Mouse (Mus musculus) cerebellum, adult 18-20 months (tissue): ENCODE results near the gene Nrxn2.
A peak's percentile ranks its signal among the peaks of the same experiment; 100 is the strongest.

Source experiments
- DNase-seq, 2 experiments: peaks; one replicate each; pipeline ENCODE4 v3.0.0; 2021

The Nrxn2 gene

DNA sequence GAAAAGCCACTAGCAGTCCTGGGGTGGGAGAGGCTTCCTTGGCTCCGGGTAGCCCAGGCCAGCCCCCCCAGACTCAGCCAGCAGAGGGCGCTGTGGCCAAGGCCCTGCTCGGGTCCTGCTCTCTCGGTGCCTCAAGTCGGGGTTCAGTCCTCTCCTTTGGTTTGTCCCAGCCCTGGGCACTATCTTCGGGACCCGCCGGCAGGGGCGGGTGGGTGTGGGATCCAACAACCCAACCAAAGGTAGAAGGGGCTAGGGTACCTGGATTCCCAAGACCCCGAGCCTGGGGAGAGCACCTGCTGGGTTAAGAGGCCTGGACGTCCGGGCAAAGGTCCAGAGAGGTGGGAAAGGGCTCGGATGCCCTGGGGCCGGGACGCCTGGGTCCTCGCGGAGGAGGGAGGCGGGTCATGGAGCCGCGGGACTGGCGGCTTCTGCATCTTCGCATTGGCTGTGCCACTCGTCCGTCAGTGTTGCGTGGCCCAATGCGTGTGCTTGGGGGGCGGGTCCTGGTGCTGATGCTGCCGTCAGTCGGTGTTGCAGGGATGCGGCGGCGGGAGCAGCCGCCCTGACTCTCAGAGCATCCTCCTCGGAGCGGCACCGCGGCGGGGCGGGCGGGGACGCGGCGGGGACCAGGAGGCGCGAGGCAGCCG lies at the start of gene Nrxn2:
Gene Nrxn2 (plus strand): TSS at position 499 of the 647 bp plus-strand sequence.
- peak; percentile 96 to 98 for DNase-seq

DNA sequence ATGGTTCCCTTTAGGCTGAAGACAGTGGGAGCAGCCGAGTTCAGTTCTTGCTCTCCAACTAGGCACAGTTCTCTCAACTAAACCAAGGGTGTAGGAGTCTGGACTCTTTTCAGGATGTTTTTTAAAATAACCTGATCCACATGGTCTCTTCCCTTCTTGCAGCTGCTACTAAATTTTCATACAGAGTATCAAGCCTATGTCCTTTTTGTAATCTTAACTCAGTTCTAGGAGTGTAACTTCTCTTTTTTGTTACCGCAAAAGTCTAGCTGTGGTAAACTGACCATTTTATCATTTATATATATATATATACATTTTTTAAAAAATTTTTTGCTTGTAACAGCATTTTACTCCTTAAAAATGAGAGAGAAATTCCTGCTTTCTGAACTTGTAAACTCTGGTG lies 48.4 kb upstream of the Nrxn2 start:
- no peak for DNase-seq

DNA sequence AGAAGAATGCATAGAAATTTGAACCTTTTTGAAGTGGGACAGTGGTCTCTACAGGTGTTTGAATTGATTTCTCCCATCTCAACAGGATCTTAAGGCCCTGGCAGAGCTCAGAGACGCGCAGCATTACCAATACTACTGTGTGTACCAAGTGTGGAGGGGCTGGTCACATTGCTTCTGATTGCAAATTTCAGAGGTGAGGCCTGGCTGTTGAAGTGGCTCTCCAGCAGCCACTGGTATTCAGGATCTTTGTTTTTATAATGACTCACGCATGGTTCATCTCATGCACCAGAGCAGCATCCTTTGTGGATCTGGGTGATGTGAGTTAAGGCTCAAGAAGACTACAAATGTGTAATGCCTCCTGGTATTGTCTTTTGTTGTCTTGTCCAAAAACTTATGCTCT lies 46.1 kb upstream of the Nrxn2 start:
- DNase-seq: no peak

DNA sequence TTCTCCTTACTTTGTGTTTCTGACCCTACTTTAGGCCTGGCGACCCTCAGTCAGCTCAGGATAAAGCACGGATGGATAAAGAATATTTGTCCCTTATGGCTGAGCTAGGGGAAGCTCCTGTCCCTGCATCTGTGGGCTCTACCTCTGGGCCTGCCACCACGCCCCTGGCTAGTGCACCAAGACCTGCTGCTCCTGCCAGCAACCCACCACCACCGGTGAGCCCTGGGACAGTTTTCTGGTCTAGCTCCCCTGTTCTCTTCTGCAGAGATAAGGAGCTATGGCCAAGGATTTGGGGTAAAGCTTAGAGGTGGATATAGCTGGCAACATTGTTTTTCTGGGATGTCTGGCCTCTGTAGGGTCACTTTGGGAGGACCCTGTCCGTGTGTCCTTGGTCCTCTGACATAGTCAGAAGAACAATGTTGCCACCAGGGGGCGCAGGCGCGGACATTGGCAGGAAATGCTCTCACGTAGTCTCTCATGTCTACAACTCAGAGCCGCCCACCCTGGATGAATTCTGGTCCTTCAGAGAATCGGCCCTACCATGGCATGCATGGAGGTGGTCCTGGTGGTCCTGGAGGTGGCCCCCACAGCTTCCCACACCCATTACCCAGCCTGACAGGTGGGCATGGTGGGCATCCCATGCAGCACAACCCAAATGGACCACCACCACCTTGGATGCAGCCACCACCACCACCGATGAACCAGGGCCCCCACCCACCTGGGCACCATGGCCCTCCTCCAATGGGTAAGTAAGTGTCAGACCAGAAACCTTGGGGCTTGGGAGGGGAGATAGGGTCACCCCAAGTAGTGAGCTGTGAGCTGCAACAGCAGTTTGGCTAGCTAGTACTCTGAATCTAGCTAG lies 44.8 kb upstream of the Nrxn2 start:
- peak; percentile 80 to 87 for DNase-seq

DNA sequence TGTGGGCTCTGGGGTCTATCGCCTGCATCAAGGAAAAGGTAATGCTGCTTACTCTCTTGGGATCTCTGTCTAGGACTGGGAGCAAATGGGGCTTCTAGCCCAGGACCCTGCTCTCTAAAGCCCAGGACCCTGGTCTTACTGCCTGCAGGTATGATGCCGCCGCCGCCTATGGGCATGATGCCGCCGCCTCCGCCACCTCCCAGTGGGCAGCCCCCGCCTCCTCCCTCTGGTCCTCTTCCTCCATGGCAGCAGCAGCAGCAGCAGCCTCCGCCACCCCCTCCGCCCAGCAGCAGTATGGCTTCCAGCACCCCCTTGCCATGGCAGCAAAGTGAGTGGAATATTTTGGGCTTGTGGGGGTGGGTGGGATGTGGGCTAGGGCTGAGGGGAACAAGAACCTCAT lies 44.0 kb upstream of the Nrxn2 start:
- DNase-seq: no peak

DNA sequence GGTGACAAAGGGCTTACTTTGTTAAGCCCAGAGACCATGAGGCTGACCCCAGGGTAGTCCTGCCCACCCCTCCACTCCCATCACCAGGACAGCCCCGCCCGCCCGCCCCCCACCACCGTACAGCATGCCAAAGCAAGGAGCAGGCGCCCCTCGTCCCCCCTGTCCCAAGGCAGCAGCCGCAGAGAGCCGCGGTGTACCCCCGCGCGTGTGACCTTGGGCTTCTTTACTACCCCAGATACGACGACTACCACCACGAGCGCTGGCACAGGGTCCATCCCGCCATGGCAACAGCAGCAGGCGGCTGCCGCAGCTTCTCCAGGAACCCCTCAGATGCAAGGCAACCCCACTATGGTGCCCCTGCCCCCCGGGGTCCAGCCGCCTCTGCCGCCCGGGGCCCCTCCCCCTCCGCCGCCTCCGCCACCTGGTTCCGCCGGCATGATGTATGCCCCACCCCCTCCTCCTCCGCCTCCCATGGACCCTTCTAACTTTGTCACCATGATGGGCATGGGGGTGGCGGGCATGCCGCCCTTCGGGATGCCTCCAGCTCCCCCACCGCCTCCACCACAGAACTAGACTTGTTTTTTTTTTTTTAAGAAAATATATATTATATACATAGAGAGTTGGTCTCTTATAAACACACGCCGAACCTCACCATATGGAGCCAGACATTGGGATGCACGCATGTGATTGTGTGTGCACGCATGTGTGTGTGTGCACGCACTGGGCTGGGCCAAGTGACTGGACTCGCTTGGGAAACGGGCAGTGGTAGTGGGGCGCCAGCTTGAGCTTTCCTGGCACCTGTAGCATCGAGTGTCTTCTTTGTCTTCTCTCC lies 42.9 kb upstream of the Nrxn2 start:
- no peak for DNase-seq

DNA sequence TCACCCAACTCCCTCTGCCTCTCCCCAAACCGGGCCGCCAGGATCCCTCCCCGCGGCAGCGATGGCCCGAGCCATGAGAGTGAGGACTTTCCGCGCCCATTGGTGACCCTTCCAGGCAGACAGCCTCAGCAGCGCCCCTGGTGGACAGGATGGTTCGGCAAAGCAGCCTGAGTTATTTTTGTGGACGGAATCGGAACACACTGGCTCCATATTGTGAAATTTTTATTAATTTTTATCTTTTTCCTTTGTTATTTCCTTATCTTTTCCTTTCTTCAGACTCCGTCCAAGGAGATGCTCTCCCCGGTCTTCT lies 42.3 kb upstream of the Nrxn2 start:
- peak; percentile 73 to 81 for DNase-seq

DNA sequence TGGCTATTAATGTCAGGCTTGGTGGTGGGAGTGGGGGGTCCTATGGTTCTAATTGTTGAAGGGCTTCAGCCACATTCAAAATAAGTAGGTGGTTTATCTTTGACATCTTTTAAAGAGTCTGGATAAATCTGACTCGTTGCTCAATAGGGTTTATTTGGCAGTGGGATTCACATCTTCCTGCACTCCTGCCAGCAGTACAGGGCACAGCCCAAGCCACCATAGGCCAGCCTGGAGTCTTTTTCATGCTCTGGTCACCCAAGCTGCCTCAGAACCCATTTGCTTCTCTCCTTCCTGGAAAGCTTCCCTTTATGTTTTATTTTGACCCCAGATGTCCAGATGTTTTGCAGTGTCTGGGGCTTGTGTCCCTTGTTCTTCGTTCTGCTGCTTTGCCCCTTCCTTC lies 41.9 kb upstream of the Nrxn2 start:
- DNase-seq: no peak

DNA sequence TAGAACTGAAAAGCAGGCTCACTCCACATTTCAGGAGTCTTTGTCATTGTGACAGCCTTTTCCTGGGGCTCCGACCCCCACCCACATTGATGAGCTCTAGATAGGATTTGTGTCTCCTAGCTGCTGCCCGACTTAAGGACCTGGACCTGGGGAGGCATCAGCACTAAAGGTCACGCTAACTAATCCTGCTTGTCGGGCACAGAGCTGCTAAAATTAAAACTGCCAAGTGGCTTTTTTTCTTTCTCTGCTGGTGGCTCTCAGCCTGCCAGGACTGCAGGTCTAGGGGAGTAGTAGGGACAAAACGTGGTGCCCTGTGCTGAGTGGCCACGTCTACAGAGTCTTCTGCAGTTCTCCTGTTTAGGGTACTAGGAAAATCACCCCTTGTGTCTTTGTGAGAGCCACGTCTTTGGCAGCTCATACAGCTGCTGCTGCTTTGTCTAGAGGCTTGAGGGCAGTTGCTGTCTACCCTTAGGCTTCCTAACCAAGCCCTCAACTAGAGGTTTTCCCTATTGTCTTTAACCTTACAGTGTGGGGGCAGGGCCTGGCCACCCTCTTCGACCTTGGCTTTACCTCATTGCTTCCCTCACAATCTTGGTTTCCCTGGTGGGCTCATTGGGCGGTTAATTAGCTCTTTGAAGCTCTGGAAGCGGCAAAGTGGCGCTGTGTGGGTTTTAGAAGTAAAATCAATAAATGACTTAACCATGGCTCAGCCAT lies 41.0 kb upstream of the Nrxn2 start:
- no peak for DNase-seq

DNA sequence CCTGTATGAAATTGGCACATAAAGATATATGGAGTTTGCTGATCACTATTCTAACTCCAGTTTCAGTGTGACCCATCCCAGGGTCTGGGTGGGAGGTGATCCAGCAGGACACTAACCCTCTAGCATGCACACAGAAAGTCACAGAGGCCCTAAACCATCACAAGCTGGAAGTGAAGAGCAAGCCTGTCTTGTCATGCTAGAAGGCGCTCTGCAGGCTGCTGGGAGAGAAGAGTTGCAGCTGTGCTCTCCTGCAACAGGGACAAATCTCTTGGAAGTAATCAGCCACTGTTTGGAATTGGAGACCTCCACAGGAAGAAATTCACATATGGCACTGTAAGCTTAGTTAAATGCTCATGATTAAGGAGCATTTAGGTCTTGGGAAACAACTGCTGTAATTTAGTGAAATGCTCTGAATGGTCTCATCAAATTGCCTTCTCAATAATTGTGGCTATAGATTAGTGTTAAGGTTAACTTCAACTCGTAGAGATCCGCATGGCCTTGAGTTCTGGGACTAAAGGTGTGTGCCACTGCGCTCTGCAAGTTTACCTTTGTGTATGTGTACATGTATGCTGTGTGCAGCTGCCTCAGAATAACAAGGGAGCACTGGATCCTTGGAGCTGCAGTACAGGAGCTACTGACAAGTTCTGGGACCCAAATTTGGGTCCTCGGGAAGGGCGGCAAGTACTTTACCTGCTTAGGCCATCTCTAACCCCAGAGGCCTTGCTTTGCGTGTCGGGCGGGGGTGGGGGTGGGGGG lies 37.9 kb upstream of the Nrxn2 start:
- DNase-seq: no peak

DNA sequence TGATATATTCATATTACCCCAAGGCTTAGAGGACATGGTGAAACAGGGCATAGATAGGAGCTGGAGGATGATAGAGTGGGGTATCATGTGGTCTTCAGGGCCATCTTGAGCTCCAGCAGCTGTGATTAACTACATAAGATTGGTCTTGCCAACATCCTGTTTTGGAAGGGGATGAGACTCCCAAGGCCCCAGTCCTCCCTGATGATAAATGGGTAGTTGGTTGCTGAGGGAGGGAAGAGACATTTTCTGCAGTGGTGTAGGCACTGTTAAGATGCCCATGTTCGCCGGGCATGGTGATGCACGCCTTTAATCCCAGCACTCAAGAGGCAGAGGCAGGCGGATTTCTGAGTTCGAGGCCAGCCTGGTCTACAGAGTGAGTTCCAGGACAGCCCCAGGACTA lies 37.3 kb upstream of the Nrxn2 start:
- DNase-seq: no peak

DNA sequence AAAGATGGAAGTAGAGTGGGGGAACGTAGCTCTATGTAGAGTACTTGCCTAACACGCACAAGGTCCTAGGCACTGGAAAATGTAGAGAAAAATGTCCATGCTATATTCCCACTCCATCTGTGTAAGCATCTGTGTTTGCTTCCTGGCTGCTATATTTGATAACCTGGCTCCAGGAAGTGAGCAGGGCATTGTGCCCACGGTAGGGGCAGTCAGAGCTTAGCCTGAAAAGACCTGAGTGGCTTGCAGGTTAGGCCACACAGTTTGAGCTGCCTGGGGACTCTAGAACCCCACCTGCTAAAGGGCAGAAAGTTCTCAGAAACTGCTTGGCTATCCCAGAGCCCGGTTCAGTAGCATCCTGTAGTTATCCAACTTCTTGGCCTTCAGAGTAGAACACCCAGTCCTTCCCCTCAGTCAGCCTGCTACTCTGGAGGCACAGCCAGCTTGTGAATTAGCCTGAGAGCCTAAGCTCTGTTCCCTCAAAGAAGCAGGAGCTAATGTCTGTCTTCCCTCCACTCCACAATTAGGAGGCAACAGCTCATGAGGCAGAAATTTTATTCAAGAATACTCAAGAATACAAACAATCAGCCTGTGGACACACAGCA lies 36.1 kb upstream of the Nrxn2 start:
- peak; percentile 75 to 78 for DNase-seq

DNA sequence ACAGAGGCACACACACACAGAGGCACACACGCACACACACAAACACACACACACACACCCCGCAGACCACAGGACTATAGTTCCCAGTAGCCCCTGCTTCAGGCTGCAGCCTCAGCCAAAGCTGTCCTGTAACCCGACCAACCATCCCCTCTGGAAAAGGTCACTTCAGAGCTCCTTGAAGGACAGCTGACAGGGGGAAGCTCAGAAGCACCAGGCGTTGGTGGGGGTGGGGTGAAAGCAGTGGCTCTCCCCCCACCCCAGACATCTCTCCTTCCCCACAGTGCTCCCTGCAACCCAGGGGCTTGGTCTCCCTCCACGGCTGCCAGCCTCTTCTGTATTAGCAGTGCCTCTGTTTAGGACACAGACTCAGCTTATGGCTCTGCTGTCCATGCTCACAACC lies 35.1 kb upstream of the Nrxn2 start:
- DNase-seq: no peak

DNA sequence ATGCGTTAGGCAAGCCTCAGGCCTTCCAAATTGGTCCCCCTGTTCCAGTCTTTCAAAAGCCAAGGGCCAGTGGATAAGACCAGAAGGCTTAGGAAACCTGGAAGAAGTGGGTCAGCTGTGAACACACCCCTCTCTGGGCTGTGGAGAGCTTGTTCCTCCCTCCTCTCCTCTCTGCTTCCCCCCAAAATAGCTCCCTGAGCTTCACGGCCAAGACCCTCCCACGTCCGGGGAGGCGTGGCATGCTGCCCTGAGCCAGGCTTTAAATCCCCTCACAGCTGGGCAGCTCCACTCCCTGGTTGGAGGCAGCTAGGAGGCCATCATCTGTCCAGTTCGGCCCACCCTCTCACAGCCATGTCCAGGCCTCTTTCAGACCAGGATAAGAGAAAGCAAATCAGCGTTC lies 34.4 kb upstream of the Nrxn2 start, which contains the start of gene Pygm:
Gene Pygm (plus strand): TSS at position 272 of the 400 bp plus-strand sequence.
- DNase-seq: peak in 1 of 2 experiments; percentile 47

DNA sequence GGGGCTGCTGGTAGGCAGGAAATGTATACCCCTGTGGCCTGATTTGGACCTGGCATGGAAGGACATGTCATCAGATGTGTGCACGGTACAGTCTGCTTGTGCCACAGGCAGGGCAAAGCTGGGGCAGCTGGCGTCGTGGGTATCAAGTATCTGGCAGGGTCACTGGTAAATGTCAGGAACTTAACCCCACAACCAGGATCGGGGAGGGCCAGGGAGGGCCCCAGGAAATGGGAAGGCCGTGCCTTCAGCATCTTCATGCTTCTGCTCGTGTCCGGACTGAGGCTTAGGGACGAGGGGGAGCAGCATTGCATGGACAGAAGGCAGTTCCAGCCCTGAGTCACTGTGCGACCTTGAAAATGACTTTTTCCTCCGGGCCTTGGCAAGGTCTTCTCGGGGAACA lies 33.6 kb upstream of the Nrxn2 start:
- no peak for DNase-seq

DNA sequence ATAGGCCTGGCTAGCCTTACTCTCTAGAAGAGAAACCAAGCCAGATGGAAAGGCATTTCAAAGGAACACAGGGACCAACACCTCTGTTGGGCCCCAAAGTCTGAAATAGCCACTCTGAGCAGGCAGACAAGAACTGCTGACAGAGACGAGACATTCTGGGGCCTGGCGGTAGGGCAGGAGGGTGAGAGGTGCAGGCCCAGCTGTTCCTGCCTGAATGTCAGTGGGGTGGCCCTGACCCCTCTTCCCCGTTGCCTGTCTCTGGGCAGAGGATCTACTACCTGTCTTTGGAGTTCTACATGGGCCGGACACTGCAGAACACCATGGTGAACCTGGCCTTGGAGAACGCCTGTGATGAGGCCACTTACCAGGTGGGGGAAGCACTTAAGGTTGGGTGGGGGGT lies 33.1 kb upstream of the Nrxn2 start:
- no peak for DNase-seq

DNA sequence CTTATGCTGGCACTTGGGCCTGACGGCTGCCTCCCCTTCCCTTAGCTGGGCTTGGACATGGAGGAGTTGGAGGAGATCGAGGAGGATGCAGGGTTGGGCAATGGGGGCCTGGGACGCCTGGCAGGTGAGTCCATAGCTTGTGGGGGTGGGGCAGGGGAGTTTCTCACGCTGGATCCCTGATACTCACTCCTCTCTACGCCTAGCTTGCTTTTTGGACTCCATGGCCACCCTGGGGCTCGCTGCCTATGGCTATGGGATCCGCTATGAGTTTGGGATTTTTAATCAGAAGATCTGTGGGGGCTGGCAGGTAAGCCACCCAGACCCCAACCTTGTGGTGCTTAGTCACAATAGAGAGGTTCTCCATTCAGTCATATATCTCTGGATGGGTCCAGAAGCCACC lies 32.7 kb upstream of the Nrxn2 start:
- DNase-seq: no peak

DNA sequence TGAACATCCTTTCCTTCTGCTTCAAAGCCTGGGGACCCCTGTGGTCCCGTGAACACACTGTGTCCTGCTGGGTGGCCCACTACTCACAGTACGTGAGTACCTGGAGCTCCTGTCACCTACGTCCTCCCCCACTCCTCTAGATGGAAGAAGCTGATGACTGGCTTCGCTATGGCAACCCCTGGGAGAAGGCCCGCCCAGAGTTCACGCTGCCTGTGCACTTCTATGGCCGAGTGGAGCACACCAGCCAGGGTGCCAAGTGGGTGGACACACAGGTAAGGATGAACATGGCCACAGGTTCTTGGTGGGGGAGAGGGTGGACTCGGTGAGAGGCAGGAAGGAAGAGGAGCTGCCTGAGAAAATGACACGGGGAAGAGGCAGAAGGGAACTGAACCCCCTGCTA lies 32.3 kb upstream of the Nrxn2 start:
- DNase-seq: no peak

DNA sequence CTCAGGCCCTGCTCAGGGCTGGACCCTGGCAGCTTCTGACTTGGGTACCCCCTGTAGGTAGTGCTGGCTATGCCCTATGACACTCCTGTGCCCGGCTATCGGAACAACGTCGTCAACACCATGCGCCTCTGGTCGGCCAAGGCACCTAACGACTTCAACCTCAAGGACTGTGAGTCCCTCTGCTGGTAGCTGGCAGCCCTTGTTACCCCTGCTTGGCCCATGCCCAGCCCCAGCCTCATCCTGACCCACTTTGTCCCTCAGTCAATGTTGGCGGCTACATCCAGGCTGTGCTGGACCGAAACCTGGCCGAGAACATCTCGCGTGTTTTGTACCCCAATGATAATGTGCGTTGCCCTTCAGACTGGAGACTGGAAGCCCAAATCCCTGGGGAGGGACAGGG lies 30.5 kb upstream of the Nrxn2 start:
- peak; percentile 70 to 73 for DNase-seq

DNA sequence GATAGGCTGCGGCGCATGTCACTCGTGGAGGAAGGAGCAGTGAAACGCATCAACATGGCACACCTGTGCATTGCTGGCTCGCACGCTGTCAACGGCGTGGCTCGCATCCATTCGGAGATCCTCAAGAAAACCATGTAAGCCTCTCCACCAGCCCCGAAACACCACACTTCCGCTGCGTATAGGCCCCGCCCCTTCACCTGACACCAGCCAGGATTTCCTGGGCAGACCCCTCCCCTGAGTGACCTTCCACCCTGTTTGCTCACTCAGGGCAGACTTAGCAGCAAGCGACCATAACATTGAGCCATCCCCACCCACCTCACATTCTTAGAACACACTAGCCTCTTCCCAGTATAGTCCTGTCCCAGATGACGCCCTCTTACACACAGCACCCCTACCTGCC lies 28.7 kb upstream of the Nrxn2 start:
- DNase-seq: no peak

DNA sequence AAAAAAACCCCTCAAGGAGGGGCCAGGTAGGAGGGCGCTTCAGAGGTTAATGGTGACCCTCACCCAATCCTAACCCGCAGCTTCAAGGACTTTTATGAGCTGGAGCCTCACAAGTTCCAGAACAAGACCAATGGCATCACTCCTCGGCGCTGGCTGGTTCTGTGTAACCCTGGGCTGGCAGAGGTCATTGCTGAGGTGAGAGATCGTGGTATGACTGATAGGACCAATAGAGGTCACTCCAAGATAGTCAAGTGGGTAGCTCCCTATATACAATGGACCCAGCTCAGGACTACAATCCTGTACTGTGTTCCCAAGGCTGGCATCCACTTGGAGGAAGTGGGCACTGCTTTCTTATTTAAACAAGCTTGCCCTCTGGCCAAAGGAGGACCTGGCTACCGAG lies 28.3 kb upstream of the Nrxn2 start:
- no peak for DNase-seq
